Mouse (Mus musculus): ENCODE results near the gene Rpl21. TPM values are rescaled to one million over a fixed set of nuclear protein-coding genes. Genes with fewer than 3 reads are reported as not detected.

Rpl21 gene
- polyA plus RNA-seq, 1 experiment = 486 TPM

GRCm38 (mm10) chr5:146790944-146791343 lies 41.7 kb upstream of the Rpl21 start:
- Histone ChIP-seq H3K36me3 (ENCODE audit: control insufficient read depth, insufficient read depth) (no peaks in the 10 kb centered on the region), H3K79me3 (ENCODE audit: low read depth) (peaks cover 80% of the 10 kb centered on the region), H3K4me3 (ENCODE audit: insufficient read depth, poor library complexity, severe bottlenecking) (no peak overlapping the region), H3K79me2 (ENCODE audit: control insufficient read depth, insufficient read depth) (peaks cover 85% of the 10 kb centered on the region), H3K27me3 (ENCODE audit: control insufficient read depth, insufficient read depth, insufficient read length) (no peaks in the 10 kb centered on the region), H3ac (ENCODE audit: control insufficient read depth, insufficient read length, low read depth) (no peak overlapping the region)
- TF ChIP-seq CTCF (IDR thresholded peaks at IDR 0.05; ENCODE audit: control insufficient read depth, insufficient read depth, insufficient read length) (no peak), FOSL1 (IDR thresholded peaks at IDR 0.05; ENCODE audit: insufficient read depth, low read length, poor library complexity, severe bottlenecking) (no peak), MAX (IDR thresholded peaks at IDR 0.05) (no peak), MYOD1 (IDR thresholded peaks at IDR 0.05; ENCODE audit: control insufficient read depth, insufficient read length, low read depth) (no peak), CEBPB (IDR thresholded peaks at IDR 0.05; ENCODE audit: low read depth) (no peak), MYOG (IDR thresholded peaks at IDR 0.05; ENCODE audit: control insufficient read depth, extremely low read depth, insufficient read length) (no peak)

- Histone ChIP-seq H3K4me3 (ENCODE audit: insufficient read depth, poor library complexity, severe bottlenecking) (no peak overlapping the region), H3K27me3 (ENCODE audit: control insufficient read depth, insufficient read depth, insufficient read length) (no peaks in the 10 kb centered on the region), H3K36me3 (ENCODE audit: control insufficient read depth, insufficient read depth) (no peaks in the 10 kb centered on the region), H3K79me3 (ENCODE audit: low read depth) (peaks cover 69% of the 10 kb centered on the region), H3ac (ENCODE audit: control insufficient read depth, insufficient read length, low read depth) (no peak overlapping the region), H3K79me2 (ENCODE audit: control insufficient read depth, insufficient read depth) (peaks cover 72% of the 10 kb centered on the region)
- no peak for TF ChIP-seq FOSL1 (IDR thresholded peaks at IDR 0.05; ENCODE audit: insufficient read depth, low read length, poor library complexity, severe bottlenecking)
- TF ChIP-seq MYOG (IDR thresholded peaks at IDR 0.05; ENCODE audit: control insufficient read depth, extremely low read depth, insufficient read length) = no peak
- TF ChIP-seq MYOD1 (IDR thresholded peaks at IDR 0.05; ENCODE audit: control insufficient read depth, insufficient read length, low read depth) = no peak
- peak; percentile 78 for TF ChIP-seq USF1 (IDR thresholded peaks at IDR 0.05; ENCODE audit: low read depth)
- no peak for TF ChIP-seq MAX (IDR thresholded peaks at IDR 0.05)
- no peak for TF ChIP-seq CTCF (IDR thresholded peaks at IDR 0.05; ENCODE audit: control insufficient read depth, insufficient read depth, insufficient read length)
These were observed 40.4 kb upstream of the Rpl21 start for GRCm38 (mm10) chr5:146792140-146792791.

GRCm38 (mm10) chr5:146793630-146794083 lies 39.0 kb upstream of the Rpl21 start:
- peaks cover 55% of the 10 kb centered on the region for H3K79me3 ChIP-seq (ENCODE audit: low read depth)
- peak overlapping the region; percentile 99 for H3ac ChIP-seq (ENCODE audit: control insufficient read depth, insufficient read length, low read depth)
- TF ChIP-seq USF1 (IDR thresholded peaks at IDR 0.05; ENCODE audit: low read depth) (no peak), MAX (IDR thresholded peaks at IDR 0.05) (no peak), MYOG (IDR thresholded peaks at IDR 0.05; ENCODE audit: control insufficient read depth, extremely low read depth, insufficient read length) (no peak), MYOD1 (IDR thresholded peaks at IDR 0.05; ENCODE audit: control insufficient read depth, insufficient read length, low read depth) (no peak), CEBPB (IDR thresholded peaks at IDR 0.05; ENCODE audit: low read depth) (no peak), CTCF (IDR thresholded peaks at IDR 0.05; ENCODE audit: control insufficient read depth, insufficient read depth, insufficient read length) (no peak), FOSL1 (IDR thresholded peaks at IDR 0.05; ENCODE audit: insufficient read depth, low read length, poor library complexity, severe bottlenecking) (no peak)
- H3K79me2 ChIP-seq (ENCODE audit: control insufficient read depth, insufficient read depth) = peaks cover 58% of the 10 kb centered on the region
- H3K36me3 ChIP-seq (ENCODE audit: control insufficient read depth, insufficient read depth) = no peaks in the 10 kb centered on the region
- H3K27me3 ChIP-seq (ENCODE audit: control insufficient read depth, insufficient read depth, insufficient read length) = no peaks in the 10 kb centered on the region
- H3K4me3 ChIP-seq (ENCODE audit: insufficient read depth, poor library complexity, severe bottlenecking) = peak overlapping the region; percentile 89

- peaks cover 52% of the 10 kb centered on the region for H3K79me2 ChIP-seq (ENCODE audit: control insufficient read depth, insufficient read depth)
These were observed 38.4 kb upstream of the Rpl21 start for GRCm38 (mm10) chr5:146794084-146794852.

GRCm38 (mm10) chr5:146794853-146795252 lies 37.8 kb upstream of the Rpl21 start, which contains the start of gene Usp12:
Usp12 (minus strand) TSS chr5:146795006.
- Histone ChIP-seq H3K36me3 (ENCODE audit: control insufficient read depth, insufficient read depth) (no peaks in the 10 kb centered on the region), H3K79me3 (ENCODE audit: low read depth) (peaks cover 44% of the 10 kb centered on the region), H3ac (ENCODE audit: control insufficient read depth, insufficient read length, low read depth) (peak within 1 kb of the TSS; percentile 99), H3K4me3 (ENCODE audit: insufficient read depth, poor library complexity, severe bottlenecking) (peak within 1 kb of the TSS; percentile 89), H3K27me3 (ENCODE audit: control insufficient read depth, insufficient read depth, insufficient read length) (no peaks in the 10 kb centered on the region), H3K79me2 (ENCODE audit: control insufficient read depth, insufficient read depth) (peaks cover 46% of the 10 kb centered on the region)
- TF ChIP-seq USF1 (IDR thresholded peaks at IDR 0.05; ENCODE audit: low read depth) (no peak), CEBPB (IDR thresholded peaks at IDR 0.05; ENCODE audit: low read depth) (no peak), MYOD1 (IDR thresholded peaks at IDR 0.05; ENCODE audit: control insufficient read depth, insufficient read length, low read depth) (no peak), CTCF (IDR thresholded peaks at IDR 0.05; ENCODE audit: control insufficient read depth, insufficient read depth, insufficient read length) (no peak), FOSL1 (IDR thresholded peaks at IDR 0.05; ENCODE audit: insufficient read depth, low read length, poor library complexity, severe bottlenecking) (no peak), MAX (IDR thresholded peaks at IDR 0.05) (no peak), MYOG (IDR thresholded peaks at IDR 0.05; ENCODE audit: control insufficient read depth, extremely low read depth, insufficient read length) (no peak)

More at GRCm38 (mm10) chr5:146794084-146794852, 38.4 kb upstream of the Rpl21 start:
- Histone ChIP-seq H3ac (ENCODE audit: control insufficient read depth, insufficient read length, low read depth) (peak overlapping the region; percentile 99), H3K4me3 (ENCODE audit: insufficient read depth, poor library complexity, severe bottlenecking) (peak overlapping the region; percentile 89), H3K36me3 (ENCODE audit: control insufficient read depth, insufficient read depth) (no peaks in the 10 kb centered on the region), H3K27me3 (ENCODE audit: control insufficient read depth, insufficient read depth, insufficient read length) (no peaks in the 10 kb centered on the region), H3K79me3 (ENCODE audit: low read depth) (peaks cover 50% of the 10 kb centered on the region)
- TF ChIP-seq CEBPB (IDR thresholded peaks at IDR 0.05; ENCODE audit: low read depth) (no peak), FOSL1 (IDR thresholded peaks at IDR 0.05; ENCODE audit: insufficient read depth, low read length, poor library complexity, severe bottlenecking) (no peak), MYOG (IDR thresholded peaks at IDR 0.05; ENCODE audit: control insufficient read depth, extremely low read depth, insufficient read length) (no peak), CTCF (IDR thresholded peaks at IDR 0.05; ENCODE audit: control insufficient read depth, insufficient read depth, insufficient read length) (no peak), USF1 (IDR thresholded peaks at IDR 0.05; ENCODE audit: low read depth) (no peak), MAX (IDR thresholded peaks at IDR 0.05) (no peak), MYOD1 (IDR thresholded peaks at IDR 0.05; ENCODE audit: control insufficient read depth, insufficient read length, low read depth) (no peak)

All from C2C12 (cell line).